Mouse (Mus musculus) ovary, postnatal 36 days (tissue): ENCODE results near the gene Nit1.

Experiments
- DNase-seq: peaks from one replicate; pipeline ENCODE4 v3.0.0; 2022; ENCODE audit warnings: low spot score, mixed read lengths

The Nit1 gene

DNA sequence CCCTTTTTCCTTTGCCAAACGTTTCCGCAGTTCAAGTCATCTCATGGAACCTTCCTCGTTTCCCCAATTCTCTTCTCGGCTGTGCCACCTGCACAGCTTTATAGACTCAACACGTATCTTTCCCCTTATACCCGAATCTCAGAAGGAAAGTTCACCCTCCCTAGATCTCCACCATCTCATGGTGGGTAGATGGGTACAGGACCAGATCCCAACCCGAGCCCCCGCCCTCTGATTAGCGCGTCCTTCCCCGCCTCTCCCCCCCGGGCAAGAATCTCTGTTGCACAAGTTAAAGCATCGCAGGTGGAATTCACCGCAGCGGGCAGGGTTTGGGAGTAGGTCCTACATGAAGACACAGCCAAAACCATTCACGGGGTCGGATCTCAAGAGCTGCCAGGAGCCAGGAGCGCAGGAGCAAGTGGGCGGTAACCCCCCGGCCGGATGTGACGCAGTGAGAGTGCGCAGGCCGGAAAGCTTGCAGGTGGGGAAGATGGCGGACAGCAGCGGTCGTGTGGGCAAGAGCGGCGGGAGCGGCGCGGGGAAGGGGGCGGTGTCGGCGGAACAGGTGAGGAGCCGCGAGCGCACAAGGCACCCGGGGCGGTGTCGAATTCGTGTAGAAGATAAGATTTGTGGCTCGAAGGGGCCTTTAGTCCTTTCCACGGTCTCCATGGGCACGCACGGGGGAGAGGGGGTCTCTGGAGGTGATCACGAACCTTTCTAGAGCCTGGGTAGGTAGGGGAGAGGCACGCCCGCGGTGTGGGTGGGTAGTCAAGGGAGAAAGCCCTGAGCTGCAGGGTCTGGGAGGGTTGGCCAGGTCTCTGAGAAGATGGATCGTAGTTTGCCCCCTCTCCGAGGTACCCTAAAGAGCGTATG is at the start of gene Nit1, which contains the start of gene Pfdn2:
Nit1 (minus strand) TSS at position 422 of the 870 bp plus-strand sequence.
Pfdn2 (plus strand) TSS at position 446 of the 870 bp plus-strand sequence.
- peak; percentile 89 for DNase-seq

DNA sequence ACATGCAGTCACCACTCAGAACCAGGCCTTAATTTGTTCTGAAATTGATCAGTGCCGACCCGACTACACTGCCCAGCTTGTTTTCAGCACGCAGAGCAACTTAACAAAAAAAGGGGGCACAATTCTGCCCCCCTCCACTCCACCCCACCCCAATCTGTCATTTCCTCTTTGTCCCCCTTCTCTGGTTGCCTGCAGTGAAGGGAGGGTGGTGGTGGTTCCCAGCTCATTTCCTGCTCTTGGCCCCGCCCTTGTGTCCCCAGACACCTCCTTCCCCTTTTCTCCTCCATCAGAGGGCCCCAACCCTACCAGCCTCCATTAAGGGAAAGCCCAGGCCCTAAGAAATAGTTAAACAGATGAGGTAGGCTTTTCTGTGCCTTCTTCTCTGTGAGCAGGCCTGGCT is 44.7 kb upstream of the Nit1 start:
- DNase-seq, result no peak

DNA sequence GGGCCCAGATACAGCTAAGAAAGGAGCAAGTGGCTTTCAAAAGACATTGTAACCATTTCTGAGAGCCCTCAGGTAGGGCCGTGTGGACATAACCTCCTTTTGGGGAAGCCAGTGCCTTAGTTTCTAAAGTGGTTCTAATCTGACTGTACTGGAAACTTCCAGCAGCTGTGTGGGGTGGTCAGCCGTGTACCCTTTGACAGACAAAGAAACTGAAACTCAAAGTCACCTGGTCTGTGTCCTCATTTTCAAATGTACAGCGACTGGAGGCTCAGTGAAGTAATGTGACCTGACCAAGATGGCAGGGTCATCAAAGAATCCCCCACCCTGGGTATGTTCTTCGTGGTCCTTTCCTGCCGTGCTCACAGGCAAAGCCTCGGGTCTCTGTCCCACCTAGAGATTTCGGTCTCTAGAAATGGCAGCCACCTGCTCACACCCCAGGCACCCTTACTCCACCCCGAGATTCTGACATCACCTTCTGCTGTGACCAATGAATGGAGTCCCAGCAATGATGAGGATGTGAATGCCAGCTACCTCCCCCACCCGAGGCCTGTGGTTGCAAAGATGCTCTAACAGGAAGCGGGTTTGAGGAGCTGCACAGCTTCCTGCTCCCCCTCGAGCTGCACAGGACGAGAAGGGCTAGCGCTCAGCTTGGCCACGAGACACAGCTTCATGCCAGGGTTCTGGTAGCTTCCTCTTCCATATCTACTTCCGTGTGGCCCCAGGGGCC is 43.1 kb upstream of the Nit1 start, which contains the start of gene Arhgap30:
Arhgap30 (plus strand) TSS at position 579 of the 727 bp plus-strand sequence.
- no peak for DNase-seq

DNA sequence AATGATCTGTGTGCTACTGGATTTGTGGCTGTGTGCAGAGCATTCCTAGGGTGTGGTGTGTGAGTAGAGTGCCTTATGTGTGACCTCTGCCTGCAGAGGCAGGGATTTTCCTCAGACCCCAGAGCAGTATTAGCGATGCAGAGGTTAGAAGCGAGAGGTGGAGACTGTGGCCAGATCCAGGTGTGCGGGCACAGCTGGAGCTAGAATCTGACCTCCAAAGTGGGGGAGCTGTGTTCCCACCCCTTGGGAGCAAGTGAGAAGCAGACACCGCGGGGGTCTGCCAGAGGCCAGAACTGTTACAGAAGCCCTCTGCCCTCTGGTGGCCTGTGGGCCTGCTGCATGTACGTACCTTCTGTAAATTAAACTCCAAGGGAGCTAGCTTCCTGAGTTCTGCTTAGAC is 41.7 kb upstream of the Nit1 start:
- DNase-seq, result no peak

DNA sequence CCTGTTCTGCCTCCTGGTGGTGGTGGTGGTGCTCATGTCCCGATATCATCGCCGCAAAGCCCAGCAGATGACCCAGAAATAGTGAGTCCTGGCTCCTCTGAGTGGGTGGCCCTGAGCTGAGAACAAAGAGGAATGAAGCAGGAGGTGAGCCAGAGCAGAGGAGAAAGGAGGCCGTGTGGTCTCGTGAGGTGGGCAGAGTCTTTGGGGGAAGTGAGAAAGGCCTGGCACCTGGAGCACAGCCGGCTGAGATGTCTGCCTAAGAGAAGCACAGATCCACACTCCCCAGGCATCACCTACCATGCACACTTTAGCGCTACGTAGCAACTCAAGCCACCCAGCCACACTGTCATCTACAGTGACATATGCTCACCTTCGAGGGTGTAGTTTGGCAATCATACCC is 39.7 kb upstream of the Nit1 start:
- no peak for DNase-seq

DNA sequence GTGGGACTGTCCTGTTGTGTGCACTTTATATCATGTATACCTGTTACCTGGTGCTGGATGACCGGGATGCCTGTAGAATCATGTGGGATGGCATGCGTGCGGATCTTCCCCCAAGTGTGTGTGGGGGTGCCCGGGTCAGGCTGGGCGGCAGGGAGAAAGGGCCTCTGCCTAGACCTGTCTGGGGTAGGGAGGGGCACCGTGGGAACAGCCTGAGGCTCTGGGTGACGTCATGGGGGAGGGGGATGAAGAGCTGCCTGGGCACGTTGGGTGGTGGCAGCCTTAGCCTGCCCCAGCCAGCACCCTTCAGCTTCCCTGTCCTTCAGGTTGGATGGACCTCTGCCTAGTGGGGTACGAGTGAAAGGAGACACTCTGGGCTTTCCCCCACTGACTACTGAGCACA is 38.9 kb upstream of the Nit1 start:
- no peak for DNase-seq

DNA sequence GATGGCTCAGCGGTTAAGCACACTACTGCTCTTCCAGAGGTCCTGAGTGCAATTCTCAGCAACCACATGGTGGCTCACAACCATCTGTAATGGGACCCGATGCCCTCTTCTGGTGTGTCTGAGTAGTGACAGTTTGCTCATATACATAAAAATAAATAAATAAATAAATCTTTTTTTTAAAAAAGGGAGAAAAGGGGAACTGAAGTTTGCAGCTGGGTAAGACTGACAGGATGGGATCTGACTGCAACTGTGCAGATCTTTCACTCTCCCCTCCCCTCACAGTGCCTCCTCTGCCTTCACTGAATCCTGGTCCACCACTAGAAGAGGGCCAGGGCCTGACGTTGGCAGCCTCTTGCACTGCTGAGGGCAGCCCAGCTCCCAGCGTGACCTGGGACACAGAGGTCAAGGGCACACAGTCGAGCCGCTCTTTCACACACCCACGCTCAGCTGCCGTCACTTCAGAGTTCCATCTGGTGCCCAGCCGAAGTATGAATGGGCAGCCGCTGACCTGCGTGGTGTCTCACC is 36.7 kb upstream of the Nit1 start:
- DNase-seq, result no peak

DNA sequence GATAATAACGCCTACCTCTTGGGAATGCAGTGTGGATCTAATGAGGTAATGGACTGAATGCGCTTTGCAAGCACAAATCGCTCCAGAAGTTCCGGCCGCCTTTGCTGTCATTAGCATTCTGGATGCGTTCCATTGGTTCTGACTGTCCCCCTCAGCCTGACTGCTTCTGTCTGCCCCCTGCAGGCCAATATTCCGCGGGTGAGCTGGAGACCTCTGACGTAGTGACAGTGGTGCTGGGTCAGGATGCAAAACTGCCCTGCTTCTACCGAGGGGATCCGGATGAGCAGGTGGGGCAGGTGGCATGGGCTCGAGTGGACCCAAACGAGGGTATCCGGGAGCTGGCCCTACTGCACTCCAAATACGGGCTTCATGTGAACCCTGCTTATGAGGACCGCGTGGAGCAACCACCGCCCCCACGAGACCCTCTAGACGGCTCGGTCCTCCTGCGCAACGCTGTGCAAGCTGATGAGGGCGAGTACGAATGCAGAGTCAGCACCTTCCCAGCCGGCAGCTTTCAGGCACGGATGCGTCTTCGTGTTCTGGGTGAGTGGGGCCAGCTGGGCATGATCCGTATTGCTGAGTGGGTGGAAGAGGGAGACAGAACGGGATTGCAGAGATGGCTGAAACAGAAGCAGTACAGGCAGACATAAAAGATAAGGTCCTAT is 34.6 kb upstream of the Nit1 start:
- DNase-seq, result peak; percentile 73

DNA sequence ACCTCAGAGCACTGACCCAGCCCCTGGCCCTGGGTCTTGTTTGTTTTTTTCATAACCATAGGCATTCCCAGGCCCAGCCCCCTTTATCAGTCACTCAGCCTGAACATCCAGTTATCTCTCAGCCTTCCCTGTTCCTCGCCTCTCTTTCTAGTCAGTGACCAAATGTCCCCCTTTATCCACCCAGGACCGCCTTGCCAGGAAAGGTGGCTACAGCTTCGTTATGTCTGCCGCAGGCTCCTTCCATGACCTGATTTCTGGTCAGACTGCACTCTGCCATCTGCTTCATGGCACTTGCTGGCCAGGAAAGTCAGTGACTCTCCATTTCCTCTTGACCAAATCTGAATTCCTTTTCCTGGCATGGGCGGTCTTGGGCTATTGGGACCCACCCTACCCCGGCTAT is 32.9 kb upstream of the Nit1 start:
- DNase-seq, result no peak

DNA sequence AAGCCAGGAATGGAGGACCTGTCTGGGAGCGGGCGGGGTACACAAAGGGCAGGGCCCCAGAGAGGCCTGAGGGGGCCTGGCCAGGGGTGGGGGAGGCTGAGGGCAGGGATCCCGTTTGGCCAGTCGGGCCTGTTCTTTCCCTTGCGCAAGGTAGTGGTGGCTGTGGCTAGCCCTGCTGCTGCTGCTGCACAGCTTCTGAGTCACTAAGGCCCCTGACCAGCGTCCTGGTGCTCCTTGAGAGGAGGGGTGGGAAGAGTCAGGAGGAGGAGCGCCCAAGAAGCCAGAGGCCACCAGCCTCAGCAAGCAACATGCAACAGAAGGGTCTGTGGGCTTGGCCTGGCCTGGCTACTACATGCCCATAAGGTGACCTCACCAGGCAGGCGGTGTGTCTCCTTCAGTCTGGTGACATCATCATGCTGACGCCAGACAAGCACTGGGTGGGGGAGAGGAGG is 30.2 kb upstream of the Nit1 start:
- no peak for DNase-seq

DNA sequence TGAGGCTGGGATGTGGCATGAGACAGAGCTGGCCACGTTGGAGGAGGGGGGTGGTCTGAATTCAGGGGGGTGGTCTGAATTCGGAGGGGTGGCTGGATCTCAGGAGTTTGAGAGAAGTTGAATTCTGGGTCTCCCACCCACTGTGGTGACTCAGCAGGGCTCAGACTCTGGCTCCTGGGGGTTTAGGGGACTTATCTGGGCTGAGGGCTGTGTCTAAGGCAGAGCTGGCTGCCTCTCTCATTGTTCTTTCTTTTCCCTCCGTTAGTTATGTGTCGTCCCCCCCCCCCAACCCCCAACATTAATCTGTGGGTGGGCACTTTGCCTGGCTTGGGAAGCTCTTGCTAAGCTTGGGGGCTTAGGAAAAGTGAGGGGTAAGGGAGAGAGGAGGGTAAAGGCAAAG is 28.5 kb upstream of the Nit1 start:
- DNase-seq, result no peak

DNA sequence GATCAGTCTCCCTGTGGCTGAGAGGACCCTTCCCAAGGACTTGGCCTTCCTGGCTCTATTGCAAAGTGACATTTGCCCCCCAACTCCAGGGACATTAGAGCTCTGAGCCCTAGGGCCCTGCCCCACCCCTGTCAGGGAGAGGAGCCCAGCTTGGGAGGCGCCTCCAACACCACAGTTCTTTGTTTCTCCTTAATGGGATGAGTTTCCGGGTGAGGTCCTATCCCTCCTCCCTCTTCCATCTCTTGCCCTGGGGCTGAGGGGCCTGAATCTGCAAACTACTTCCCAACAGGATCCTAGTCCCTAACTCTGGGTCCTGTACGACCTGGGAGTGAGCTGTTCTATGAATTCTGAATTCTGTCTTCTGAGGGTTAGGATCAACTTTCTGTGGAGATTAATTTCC is 27.4 kb upstream of the Nit1 start:
- DNase-seq, result no peak

DNA sequence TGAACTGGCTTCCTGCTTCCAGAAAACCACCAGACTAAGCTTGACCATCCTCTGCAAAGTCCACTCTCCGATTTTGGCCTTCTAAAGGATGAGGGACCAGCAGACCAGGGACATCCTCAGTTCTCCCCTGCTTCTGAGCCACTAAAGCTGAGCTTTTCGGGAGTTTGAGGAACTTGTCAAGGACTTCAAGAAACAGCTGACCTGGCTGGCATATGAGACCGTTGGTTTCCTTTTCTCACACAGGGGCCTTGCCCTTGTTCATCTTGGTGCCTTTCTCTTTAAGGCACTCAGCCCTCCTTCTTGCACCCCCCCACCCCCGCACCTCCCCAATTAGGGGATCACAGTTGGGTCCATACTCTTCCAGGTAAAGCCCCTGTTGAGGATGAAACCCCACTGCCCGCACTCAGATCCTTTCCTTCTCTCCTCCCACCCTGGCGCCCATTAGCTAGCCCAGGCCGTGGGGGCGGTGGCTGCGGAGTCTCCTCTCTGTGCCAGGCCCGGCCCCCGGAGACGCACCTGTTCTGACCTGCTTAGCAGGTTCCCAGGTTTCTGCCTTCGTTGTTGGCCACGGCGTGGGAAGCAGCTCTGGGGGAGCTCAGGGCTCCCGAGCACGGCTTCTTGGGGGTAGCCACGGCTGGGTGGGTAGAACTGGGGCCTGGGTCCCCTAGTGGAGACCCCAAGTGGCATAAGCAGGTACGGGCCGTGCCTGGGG is 24.6 kb upstream of the Nit1 start, which contains the start of gene Nectin4:
Nectin4 (plus strand) TSS at position 255 of the 712 bp plus-strand sequence.
- peak; percentile 39 for DNase-seq

DNA sequence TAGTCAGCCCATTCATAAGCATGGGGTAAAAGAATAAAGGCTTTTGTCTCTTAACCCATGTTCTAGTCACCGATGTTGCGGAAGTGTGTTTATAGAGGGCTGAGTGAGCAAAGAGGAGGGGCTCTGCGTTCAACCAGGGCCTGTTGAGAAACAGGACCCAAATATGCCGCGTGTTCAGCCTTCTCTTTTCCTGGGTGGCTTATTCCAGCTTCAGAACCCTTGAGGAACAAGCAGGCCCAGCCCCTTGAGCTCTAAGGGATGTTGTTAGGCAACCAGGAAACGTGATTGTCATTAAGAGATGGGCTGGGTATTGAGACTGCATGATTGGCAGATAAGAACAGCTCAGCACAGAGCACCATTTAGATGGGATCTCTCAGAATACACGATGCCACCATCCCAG is 20.5 kb upstream of the Nit1 start:
- no peak for DNase-seq

DNA sequence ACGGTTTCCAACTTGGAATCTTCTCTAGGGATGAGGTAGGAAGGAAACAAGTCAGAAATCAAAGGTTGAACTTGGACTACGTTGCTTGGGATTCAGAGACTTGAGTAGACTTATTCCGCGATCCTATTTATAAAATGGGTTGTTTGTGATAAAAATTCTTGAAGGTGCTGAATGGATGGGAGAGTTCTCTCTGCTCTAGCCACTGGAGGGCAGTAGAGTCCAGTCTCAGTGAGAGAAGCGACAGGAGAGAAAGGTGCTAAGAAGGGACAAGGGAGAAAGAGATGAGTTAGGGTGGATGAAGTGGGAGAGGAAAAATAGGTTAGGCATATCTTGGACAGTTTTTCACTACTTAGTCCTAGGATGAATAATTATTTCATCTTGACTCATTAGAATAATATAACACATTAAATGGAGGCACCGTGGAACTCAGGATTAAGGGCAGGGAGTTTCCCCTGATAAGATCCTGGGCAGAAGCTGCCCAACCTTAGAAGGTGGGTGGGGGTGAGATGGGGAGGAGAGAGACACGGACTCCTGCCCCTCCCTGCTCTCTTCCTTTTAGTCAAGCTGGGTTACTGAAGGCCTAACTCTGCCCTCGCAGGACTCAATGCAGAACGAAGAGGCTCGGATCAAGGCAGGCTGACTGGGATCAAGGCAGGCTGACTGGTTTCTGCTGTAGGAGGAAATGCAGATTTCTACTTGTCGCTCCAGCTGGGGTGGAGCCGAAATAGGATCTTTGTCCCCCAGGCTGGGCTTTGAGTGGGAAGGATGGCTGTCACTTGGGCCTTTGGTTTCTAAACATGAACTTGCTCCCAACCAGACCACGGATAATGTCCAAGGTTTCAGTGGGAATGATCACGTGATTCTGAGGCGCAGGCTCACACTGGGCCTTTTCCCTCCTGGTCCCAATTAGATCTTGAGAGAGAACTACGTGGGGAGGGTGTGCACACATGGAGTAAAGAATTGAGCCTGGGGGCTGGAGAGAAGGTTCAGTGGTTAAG is 16.0 kb upstream of the Nit1 start:
- peak; percentile 45 for DNase-seq

DNA sequence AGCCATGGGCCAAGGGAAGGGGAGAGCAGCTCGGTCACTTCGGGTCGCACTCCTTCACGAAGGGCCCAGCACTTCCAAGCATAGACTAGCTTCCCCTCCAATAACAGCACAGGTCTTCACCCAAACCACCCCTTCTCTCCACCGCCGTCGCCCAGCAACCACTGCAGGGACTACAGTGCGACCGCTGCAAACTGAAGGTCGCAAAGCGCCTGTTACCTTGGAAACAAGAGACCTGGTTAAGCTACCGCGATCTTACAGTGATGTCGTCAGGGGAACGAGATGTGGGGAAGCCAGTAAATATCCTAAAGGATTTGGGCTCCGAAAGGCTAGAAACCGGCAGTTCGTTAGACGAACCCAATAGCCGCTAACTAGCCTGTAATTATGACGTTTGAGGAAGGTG is 15.2 kb upstream of the Nit1 start, which contains the start of gene Klhdc9:
Klhdc9 (minus strand) TSS at position 143 of the 400 bp plus-strand sequence.
- peak; percentile 85 for DNase-seq

DNA sequence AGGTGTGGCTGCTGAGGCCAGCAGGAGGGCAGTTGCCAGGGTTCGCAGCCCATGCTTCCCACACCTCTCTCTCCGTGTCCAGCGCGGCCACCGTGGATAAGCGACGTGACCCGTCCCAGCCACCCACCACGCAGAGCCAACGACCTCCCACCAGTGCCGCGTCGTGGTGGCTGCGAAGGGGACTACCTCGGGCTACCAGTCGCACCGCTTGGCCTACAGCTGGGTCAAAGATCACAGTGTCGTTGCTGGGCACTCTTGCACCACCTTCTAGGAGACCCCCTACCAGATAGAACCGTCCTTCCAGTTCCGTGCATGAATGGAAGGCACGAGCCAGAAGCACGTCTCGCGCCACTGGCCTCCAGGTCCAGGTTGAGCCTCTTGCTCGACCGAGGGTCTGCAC is 14.8 kb upstream of the Nit1 start:
- DNase-seq, result peak; percentile 33

DNA sequence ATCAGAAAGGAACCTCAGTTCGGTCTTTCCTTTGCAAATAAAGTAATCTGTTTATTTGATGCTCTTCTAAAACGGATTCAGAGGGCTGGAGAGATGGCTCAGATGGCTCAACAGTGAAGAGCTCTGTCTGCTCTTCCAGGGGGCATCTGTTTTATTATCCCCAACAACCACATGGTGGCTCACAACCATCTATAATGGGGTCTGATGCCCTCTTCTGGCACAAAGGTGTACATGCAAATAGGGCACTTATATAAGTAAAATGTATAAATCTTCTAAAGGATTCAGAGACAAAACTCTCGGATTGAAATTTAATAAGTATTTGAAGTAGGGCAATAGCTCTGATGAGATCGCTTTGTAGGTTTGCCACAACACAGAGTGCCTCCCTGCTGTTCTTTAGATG is 13.0 kb upstream of the Nit1 start:
- DNase-seq, result no peak

DNA sequence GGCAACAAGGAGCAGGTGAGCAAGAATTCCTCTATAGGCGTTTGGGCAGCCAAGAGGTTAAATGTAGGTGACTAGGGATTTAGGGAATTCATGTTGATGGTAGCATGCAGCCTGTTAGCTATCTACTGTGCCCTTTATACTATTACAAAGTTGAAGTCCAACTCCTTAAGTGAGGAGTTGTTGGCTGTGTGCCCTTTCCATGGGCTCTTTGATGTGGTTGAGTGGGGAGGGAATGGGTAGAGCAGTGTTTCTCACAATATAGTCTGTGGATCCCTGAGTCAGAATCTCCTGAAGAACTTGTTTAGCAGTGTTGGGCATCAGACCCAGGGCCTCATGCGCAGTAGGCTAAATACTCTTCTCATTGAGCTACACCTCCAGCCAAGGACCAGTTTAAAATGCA is 11.4 kb upstream of the Nit1 start:
- no peak for DNase-seq

DNA sequence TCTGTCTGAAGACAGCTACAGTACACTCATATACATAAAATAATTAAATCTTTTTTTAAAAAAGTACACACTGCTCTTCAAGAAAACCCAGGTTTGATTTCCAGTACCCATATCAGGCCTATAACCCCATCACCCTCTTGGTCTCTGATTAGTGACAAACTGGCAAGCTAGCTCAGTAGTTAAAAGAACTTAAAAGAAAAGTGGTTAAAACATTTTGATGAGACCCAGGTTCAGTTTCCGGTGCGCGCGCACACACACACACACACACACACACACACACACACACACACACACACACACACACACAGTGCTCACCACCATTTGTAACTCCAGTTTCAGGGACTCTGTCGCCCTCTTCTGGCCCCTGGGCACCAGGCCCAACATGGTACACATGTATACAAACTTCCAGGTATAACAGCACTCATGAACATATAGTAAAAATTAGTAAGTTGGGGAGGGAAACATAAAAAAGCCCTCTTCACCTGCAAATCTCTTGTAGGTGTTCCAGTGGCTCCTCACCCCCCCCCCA is 10.4 kb upstream of the Nit1 start:
- DNase-seq, result no peak
